Mouse (Mus musculus) embryonic facial prominence, embryonic 14.5 days (tissue): ENCODE measurements around the gene Ube3b. TPM values are rescaled to one million over a fixed set of nuclear protein-coding genes. Genes with fewer than 3 reads are reported as not detected.

Source experiments
- ATAC-seq: fragments of 200-750 bp; cut with Nextera tagmentation; 2 replicates; pipeline ENCODE4 v1.8.0; 2017; ENCODE audit warnings: low read depth, moderate number of reproducible peaks, moderate TSS enrichment
- DNase-seq: peaks from one replicate; pipeline ENCODE4 v3.0.0-alpha.2; 2015; ENCODE audit warnings: low spot score
- H3K27ac ChIP-seq: fragments of 300-500 bp; sonication (generic); replicated peaks from 2 replicates; pipeline ENCODE4 v1.5.1; 2014; ENCODE audit warnings: low read depth, mild to moderate bottlenecking, low read length, moderate library complexity
- H3K27me3 ChIP-seq: fragments of 300-500 bp; sonication (generic); replicated peaks from 2 replicates; pipeline ENCODE4 v1.6.1; 2014; ENCODE audit warnings: low read length; ENCODE audit not compliant: control insufficient read depth, insufficient read depth
- H3K36me3 ChIP-seq: fragments of 300-500 bp; sonication (generic); 2 replicates; pipeline ENCODE4 v1.6.1; 2014; ENCODE audit warnings: low read length, mixed read lengths; ENCODE audit not compliant: control insufficient read depth, insufficient read depth
- H3K4me1 ChIP-seq: fragments of 300-500 bp; sonication (generic); 2 replicates; pipeline ENCODE4 v1.6.1; 2014; ENCODE audit warnings: antibody characterized with exemption, low read length; ENCODE audit not compliant: control insufficient read depth, insufficient read depth
- H3K4me2 ChIP-seq: fragments of 300-500 bp; sonication (generic); 2 replicates; pipeline ENCODE4 v1.6.1; 2014; ENCODE audit warnings: low read depth, mild to moderate bottlenecking, low read length, moderate library complexity, mixed read lengths
- H3K4me3 ChIP-seq: fragments of 300-500 bp; sonication (generic); 2 replicates; pipeline ENCODE4 v1.5.1; 2014; ENCODE audit warnings: low read depth, mild to moderate bottlenecking, low read length
- H3K9ac ChIP-seq: fragments of 300-500 bp; sonication (generic); 2 replicates; pipeline ENCODE4 v1.6.1; 2014; ENCODE audit warnings: low read depth, mild to moderate bottlenecking, low read length, moderate library complexity, mixed read lengths
- H3K9me3 ChIP-seq: fragments of 300-500 bp; sonication (generic); 2 replicates; pipeline ENCODE4 v1.6.1; 2016; ENCODE audit warnings: low read length; ENCODE audit not compliant: control insufficient read depth
- WGBS: fragments of 180-500 bp; shearing (Covaris S2); extraction: QIAGEN DNeasy Blood & Tissue Kit; methylation state at CpG from one replicate; pipeline ENCODE4 v1.1.7; 2014; 5-methylcytosine and 5-hydroxymethylcytosine counted together
- polyA plus RNA-seq: library from polyadenylated mRNA; unstranded; fragments of >200 nt; fragmentation: Nextera tagmentation; extraction: Ambion mirVana; gene quantifications from 2 replicates; pipeline ENCODE4 v1.2.1, GENCODE M21; 2014

Gene Ube3b
- polyA plus RNA-seq, 1 experiment from 2014 or later = 44.5 TPM

GRCm38 (mm10) chr5:114379763-114380162 lies 644 bp upstream of the Ube3b start:
- Histone ChIP-seq H3K9me3 (no peaks in the 10 kb centered on the region), H3K27ac (peak overlapping the region; percentile 91), H3K4me1 (peaks cover 30% of the 10 kb centered on the region), H3K27me3 (no peaks in the 10 kb centered on the region), H3K4me3 (peak overlapping the region; percentile 70), H3K36me3 (peaks cover 23% of the 10 kb centered on the region), H3K4me2 (peak overlapping the region; percentile 85), H3K9ac (peak overlapping the region; percentile 90)
- DNase-seq (peak; percentile 22), ATAC-seq (peak; percentile 18)
- WGBS = 0% methylated on average over 20 of the region's 20 CpGs

GRCm38 (mm10) chr5:114381013-114381351 lies 575 bp downstream of the Ube3b start:
- Histone ChIP-seq H3K4me3 (peak overlapping the region; percentile 70), H3K9ac (peak overlapping the region; percentile 90), H3K27me3 (no peaks in the 10 kb centered on the region), H3K4me2 (peak overlapping the region; percentile 85), H3K9me3 (no peaks in the 10 kb centered on the region), H3K27ac (peak overlapping the region; percentile 91), H3K4me1 (peaks cover 30% of the 10 kb centered on the region), H3K36me3 (peaks cover 26% of the 10 kb centered on the region)
- ATAC-seq (peak; percentile 3; the same call in 1 of the 2 replicates), DNase-seq (peak; percentile 26)
- WGBS = 0% methylated on average over 17 of the region's 18 CpGs

GRCm38 (mm10) chr5:114383184-114383904 lies 2.9 kb downstream of the Ube3b start:
- WGBS = 78% methylated on average over 9 of the region's 9 CpGs
- no peak for DNase-seq

GRCm38 (mm10) chr5:114384448-114384847 lies 4.0 kb downstream of the Ube3b start:
- Histone ChIP-seq H3K4me2 (no peak overlapping the region), H3K36me3 (peaks cover 60% of the 10 kb centered on the region), H3K9me3 (no peaks in the 10 kb centered on the region), H3K4me1 (peaks cover 11% of the 10 kb centered on the region; the same call in 1 of the 2 replicates), H3K27ac (no peak overlapping the region), H3K27me3 (no peaks in the 10 kb centered on the region), H3K4me3 (no peak overlapping the region), H3K9ac (no peak overlapping the region)
- no peak for ATAC-seq
- 89% methylated on average over 8 of the region's 8 CpGs for WGBS
- no peak for DNase-seq

More at GRCm38 (mm10) chr5:114383184-114383904, 2.9 kb downstream of the Ube3b start:
- Histone ChIP-seq H3K4me3 (no peak overlapping the region), H3K4me1 (peaks cover 19% of the 10 kb centered on the region), H3K9ac (no peak overlapping the region), H3K27me3 (no peaks in the 10 kb centered on the region), H3K4me2 (no peak overlapping the region), H3K36me3 (peaks cover 49% of the 10 kb centered on the region), H3K9me3 (no peaks in the 10 kb centered on the region), H3K27ac (no peak overlapping the region)
- ATAC-seq = no peak

GRCm38 (mm10) chr5:114393169-114393568 lies 12.8 kb downstream of the Ube3b start:
- Histone ChIP-seq H3K4me1 (no peaks in the 10 kb centered on the region), H3K9ac (no peak overlapping the region), H3K36me3 (peaks cover 95% of the 10 kb centered on the region), H3K4me3 (no peak overlapping the region), H3K9me3 (no peaks in the 10 kb centered on the region), H3K27ac (no peak overlapping the region), H3K4me2 (no peak overlapping the region), H3K27me3 (no peaks in the 10 kb centered on the region)
- DNase-seq (no peak), ATAC-seq (no peak)
- WGBS = 79% methylated on average over 9 of the region's 9 CpGs

- 83% methylated on average over 14 of the region's 14 CpGs for WGBS
- H3K36me3 ChIP-seq = peaks cover 100% of the 10 kb centered on the region
Observed at GRCm38 (mm10) chr5:114406592-114406991, 26.2 kb downstream of the Ube3b start.

GRCm38 (mm10) chr5:114407269-114407668 lies 26.9 kb downstream of the Ube3b start:
- Histone ChIP-seq H3K36me3 (peaks cover 100% of the 10 kb centered on the region), H3K27me3 (no peaks in the 10 kb centered on the region), H3K9ac (no peak overlapping the region), H3K9me3 (no peaks in the 10 kb centered on the region), H3K27ac (no peak overlapping the region), H3K4me1 (no peaks in the 10 kb centered on the region), H3K4me2 (no peak overlapping the region), H3K4me3 (no peak overlapping the region)
- 76% methylated on average over 10 of the region's 10 CpGs for WGBS
- ATAC-seq = peak; percentile 9; the same call in 1 of the 2 replicates
- peak; percentile 52 for DNase-seq

More at GRCm38 (mm10) chr5:114406592-114406991, 26.2 kb downstream of the Ube3b start:
- Histone ChIP-seq H3K4me2 (no peak overlapping the region), H3K9ac (no peak overlapping the region), H3K4me1 (no peaks in the 10 kb centered on the region), H3K27ac (no peak overlapping the region), H3K4me3 (no peak overlapping the region), H3K27me3 (no peaks in the 10 kb centered on the region), H3K9me3 (no peaks in the 10 kb centered on the region)
- ATAC-seq = no peak
- DNase-seq = no peak

- no peaks in the 10 kb centered on the region for H3K4me1 ChIP-seq
- H3K4me2 ChIP-seq = no peak overlapping the region
- DNase-seq (no peak), ATAC-seq (no peak; the same call in 1 of the 2 replicates)
- H3K36me3 ChIP-seq = peaks cover 100% of the 10 kb centered on the region
- no peak overlapping the region for H3K4me3 ChIP-seq
- no peaks in the 10 kb centered on the region for H3K27me3 ChIP-seq
- 87% methylated on average over 8 of the region's 9 CpGs for WGBS
- H3K27ac ChIP-seq = no peak overlapping the region
- H3K9me3 ChIP-seq = no peaks in the 10 kb centered on the region
- H3K9ac ChIP-seq = no peak overlapping the region
Observed at GRCm38 (mm10) chr5:114407810-114408209, 27.4 kb downstream of the Ube3b start.

- Histone ChIP-seq H3K4me2 (no peak overlapping the region), H3K9ac (no peak overlapping the region), H3K9me3 (no peaks in the 10 kb centered on the region), H3K4me3 (no peak overlapping the region), H3K27me3 (no peaks in the 10 kb centered on the region), H3K27ac (no peak overlapping the region), H3K36me3 (peaks cover 100% of the 10 kb centered on the region), H3K4me1 (no peaks in the 10 kb centered on the region)
- no peak for ATAC-seq
- no peak for DNase-seq
- 85% methylated on average over 11 of the region's 11 CpGs for WGBS
Observed at GRCm38 (mm10) chr5:114408846-114409245, 28.4 kb downstream of the Ube3b start.
